Mouse (Mus musculus): ENCODE results near the gene Kitl.

Gene Kitl

DNA sequence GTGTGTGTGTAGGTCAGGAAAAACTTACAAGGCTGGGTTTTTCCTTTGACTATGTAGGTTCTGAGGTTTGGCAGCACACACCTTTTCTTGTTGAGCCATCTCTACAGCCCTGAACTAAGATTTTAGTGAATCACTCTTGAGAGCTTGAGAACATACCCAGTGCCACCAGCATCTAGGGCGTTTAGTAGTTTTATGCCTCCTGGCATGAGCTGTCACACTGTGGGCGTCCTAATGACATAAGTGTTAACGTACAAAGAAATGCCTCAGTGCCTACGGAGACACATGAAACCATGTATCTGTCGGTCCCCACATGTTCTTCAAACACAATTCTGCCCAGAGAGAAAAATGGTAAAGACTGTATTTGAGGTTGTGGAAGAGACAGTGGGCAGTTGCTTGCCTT, 15.0 kb downstream of the Kitl start:
- DNase-seq (ENCODE audit: low spot score), result no peak

DNA sequence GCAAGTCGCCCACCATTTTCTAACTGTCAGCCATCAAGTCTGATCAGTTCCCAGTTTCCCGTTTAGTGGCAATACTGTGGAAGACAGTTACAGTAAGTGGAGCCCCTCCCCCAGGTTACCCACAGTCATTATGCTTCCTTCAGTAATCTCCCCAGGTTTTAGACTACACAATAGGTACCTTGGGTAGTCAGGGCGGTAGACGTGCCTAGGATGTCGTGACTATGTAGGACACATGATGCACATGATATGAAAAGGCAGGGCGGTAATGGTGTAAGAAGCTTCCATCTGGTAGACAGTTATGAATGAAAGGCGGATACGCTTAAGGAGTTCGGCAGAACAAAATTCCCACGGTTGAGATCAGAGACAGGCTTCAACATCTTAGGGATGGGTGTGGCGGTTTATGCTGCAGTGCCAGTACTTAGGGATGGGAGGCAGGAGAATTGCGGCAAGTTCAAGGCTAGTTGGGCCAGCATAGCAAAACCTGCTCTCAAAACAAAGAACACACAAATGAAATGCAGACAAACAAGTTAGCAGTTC, 15.6 kb downstream of the Kitl start:
- no peak for DNase-seq (ENCODE audit: low spot score)

DNA sequence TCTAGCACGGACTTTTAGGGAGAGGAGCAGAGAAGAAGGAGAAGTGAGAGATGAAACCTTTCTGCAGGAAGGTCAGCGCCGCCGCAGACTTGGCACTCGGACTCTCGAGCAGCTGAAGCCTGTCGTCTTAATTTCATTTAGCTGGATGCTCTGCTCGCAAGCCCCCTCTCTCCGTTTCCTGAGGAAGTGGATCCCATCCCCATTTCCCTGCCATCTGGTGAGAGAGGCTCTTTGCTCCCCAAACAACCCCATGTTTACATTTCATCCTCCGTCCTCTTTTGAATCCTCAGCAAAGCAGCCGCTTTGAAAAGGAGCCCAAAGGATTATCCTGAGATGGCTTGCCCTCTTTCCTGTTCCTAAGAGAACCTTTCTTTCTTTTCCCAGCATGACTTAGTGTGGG, 16.2 kb downstream of the Kitl start:
- DNase-seq (ENCODE audit: low spot score), result no peak

DNA sequence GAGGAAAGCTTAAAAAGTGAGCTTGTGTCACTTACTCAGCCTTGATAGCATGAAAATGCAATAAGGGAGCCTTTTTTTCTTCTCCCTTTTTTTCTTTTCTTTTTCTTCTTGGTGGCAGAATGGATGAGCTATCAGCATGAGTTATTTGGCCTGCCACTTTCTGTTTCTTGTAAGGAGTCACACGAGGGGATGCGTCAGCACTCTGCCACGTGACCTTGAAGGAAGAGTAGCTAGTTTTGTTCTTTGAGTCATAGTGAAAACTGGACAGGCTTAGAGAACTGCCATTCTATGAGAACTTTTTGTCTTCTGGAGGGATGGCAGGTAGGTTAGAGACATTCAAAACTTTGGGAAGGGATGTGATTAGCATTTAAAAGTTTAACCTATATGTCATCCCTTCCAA, 17.1 kb downstream of the Kitl start:
- no peak for DNase-seq (ENCODE audit: low spot score)

DNA sequence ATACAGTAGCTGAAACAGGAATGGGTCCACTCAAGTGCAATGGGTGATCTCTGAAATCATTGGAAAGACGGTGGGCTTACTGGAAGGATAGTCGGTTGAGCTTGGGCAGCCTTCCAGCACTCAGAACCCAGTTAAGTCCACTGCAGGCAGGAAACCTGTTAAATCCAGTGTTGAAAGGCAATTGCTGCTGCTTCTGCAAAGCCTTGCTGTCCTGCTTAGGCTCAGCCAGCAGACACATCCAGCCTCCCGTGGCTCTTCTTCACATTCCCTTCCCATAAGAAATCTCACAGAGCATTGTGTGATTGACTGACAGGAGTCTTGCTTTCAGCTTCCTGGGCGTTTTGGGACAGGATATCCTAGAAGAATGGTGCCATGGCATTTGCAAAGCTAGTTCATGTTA, 20.6 kb downstream of the Kitl start:
- DNase-seq (ENCODE audit: low spot score), result no peak

DNA sequence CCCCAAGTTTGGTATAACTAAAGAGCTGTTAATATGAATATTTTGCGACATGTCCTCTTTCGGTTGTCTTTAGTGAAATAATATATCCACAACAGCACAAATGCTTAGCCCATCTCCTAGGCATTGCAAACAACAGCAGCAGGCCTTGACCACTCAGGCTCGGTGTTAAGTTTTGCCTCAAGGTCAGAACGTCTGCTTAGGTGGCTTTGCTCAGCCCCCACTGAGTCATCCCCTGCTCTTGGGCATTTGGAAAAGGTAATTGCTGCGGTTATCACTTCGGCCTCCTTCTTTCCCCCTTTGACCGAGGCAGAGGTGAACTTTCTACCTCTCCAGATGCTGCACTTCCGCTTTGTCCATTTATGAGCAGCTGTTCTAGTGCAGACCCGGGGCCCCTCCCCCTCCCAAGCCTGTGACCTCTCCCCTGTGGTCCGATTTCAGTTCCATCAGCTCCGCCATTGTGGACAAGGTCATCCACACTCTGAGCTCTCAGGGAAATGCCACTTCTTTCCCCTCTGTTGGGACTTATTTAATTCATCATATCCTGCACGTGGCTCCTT, 23.0 kb downstream of the Kitl start:
- peak; percentile 50 for DNase-seq (ENCODE audit: low spot score)

DNA sequence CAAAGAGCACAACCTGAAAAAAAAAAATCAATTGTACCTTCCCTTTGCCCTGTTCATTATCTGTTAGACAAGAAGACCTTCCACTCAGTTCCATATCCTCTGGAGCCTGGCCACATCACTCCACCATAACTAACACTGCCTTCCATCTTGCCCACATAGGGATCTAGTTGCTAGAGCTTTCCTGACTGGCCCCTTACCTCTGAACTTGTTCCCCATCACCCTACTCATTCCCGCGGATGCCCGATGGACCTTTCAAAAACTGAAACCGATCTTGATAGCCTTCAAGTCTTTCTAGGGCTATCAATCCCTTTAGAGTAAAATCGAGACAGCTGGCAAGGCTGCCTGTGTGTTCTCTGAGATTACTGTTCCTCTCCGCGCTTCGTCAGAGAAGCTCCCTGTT, 23.6 kb downstream of the Kitl start:
- no peak for DNase-seq (ENCODE audit: low spot score)

DNA sequence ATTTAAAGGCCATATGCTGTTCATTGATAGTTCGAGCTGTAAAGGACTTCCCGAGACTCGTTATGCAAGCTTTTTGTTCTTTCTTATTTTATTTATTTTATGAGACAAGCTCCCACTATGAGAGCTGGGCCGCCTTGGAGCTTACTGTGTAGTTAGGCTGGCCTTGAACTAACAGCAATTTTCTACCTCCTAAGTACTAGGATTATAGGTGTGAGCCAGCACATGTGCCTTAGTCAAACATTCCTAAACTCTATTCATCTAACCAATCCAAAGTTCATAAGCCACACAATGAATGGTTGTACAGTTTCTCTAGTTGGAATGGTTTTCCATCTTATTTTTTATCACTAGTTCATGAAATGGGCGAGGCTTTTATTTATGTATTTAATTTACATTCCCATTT, 28.3 kb downstream of the Kitl start:
- no peak for DNase-seq (ENCODE audit: low spot score)

DNA sequence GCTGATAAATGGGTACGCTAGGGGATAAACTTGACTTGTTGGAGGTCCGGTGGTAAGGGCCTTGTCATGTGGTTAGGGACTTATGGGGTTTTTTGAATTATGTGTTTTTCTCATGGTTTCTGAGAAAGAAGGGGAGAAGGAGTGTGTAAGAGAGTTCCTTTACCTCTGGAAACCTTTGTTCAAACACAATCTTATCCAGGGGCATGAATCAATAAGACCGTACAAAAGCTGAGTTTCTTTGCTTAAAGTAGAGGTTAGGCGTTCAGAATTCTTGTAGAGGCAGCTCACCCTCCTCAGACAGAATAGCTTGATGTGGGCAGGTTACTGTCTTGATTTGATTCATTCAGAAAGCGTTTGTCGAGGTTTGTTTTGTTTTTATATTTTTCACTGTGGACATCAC, 28.7 kb downstream of the Kitl start:
- no peak for DNase-seq (ENCODE audit: low spot score)

DNA sequence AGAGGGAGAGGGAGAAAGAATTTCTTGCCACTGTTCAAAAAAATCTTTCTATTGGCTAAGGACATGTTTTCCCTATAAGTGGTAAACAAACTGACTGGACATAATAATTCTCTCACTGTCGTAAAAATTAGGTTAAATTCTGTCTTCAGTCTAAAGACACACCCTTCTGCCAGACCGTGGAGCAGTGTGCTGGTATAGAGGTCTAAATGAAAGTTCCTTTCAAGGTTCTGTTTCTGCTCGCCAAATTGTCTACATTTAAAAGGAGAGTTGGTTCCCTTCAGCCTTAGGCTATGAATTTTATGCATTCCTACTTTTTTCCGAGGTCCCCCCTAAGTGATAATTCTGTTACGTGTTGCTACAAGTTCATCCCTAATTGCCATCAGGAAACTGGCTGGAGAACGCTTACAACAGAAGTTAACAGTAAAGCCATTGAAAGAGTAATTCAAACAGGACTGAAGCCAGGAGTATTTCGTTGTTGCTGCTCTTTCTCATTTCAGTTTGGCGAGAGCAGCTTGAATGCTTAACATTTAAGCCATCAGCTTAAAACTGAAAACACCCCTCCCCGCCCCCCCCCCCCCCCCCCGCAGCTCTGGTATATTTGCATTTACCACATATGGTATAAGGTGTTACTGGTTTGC, 35.8 kb downstream of the Kitl start:
- DNase-seq (ENCODE audit: low spot score), result no peak

DNA sequence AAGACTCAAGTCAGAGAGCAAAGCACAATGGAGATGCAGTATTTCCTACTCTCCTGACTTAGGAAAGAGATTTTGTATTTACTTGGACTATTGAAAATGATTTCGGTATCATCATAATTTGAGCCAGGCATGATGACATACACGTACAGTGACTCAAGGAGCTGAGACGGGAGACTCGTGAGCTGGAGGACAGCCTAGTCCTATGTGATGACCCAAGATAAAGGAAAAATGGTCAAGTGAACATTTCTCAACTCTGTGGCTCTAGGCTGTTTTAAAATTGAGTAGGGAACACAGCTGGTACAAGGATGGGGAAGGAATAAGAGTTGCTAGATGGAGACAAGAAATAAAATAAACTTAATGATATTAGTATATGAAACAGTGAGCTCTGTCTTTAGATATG, 37.0 kb downstream of the Kitl start:
- no peak for DNase-seq (ENCODE audit: low spot score)

DNA sequence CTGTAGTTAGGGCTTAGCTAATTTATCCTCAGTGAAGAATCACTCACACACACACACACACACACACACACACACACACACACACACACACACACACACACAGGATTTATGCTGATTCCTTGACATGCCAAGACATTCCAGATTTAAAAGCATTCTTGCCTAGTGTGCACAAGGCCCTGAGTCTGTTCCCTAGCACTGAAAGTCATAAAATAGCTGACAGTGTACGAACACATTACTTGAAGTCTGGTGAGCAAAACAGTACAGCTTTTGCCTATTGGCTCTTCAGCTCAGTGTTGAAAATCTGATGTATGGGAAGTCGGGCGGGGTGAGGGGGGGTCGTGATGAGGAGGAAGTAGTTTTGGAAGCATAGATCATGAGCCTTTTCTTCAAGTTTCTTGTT, 37.5 kb downstream of the Kitl start:
- no peak for DNase-seq (ENCODE audit: low spot score)

DNA sequence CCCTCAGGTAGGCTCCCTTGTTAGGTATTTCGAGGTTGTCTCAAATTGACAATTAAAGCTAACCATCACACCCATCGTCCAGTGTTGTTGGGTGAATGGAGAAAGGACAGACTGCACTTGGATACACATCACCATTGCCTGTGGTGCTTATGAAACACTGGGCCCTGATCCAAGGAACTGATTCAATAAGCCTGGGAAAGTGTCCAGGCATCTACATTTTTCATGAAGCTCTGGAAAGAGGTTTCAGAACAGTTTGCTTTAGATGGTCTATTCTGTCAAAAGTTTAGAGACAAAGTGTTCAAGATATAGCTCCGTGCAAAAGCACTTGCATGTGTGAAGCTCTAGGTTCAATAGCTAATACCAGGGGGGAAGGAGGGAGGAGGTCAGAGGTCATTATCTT, 38.6 kb downstream of the Kitl start:
- DNase-seq (ENCODE audit: low spot score), result no peak

DNA sequence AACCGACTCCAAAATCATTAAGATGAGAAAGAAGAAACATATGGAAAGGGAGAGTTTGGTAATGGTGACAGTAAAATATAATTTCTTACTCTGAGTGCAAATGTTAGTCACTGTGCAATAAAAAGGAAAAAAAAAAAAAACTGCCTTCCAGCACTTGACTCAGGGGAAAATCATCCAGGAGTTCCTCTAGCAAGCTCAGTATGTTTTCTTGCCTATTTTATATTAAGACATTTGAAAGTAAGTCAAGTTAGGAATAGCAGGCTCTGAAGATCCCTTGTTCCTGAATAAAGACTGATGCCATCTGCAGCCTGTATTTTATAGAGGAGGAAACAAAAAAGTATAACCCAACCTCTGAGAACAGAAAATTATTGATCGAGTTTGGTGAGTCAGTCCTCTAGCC, 39.7 kb downstream of the Kitl start:
- no peak for DNase-seq (ENCODE audit: low spot score)

DNA sequence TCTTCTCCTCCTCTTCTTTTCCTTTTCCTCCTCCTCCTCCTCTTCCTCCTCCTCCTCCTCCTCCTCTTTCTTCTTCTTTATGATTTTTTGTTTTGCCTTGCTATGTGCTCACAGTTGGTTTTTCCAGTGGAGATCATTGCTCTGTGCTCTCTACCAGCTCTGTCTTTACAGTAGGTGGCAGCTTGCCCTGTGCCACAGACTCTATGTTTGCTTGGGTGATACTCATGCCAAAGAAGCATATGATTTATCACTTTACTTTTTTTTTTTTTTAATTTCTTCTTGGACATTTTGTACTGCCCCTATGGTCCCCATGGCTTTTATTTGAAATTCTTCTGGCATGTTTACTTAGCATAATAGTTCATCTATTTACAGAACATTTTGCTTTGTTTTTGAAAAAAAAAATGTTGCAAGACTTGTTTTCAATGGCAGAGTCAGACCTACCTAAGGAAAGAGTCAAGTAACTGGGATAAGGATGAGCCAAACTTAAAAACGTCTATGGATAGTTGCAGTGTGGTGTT, 41.7 kb downstream of the Kitl start:
- DNase-seq (ENCODE audit: low spot score), result no peak

DNA sequence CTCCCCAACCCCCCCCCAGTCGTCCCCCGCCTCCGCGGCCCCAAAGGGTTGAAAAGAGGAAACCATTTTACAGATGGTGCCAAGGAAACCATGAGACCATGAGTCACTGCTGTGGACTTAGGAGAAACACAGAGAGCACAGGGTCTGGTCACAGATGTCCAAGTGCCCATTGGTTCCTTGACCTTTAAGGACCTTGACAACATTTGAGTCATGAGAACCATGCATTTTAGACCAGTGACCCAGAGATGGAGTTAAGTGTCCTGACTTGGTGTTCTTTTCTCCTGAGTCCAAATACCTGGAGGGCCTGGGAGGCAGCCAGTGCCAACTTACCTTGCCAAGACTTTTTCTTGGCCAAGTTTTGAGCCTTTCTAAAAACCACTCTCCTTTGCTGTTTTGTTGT, 43.9 kb downstream of the Kitl start:
- DNase-seq (ENCODE audit: low spot score), result no peak

DNA sequence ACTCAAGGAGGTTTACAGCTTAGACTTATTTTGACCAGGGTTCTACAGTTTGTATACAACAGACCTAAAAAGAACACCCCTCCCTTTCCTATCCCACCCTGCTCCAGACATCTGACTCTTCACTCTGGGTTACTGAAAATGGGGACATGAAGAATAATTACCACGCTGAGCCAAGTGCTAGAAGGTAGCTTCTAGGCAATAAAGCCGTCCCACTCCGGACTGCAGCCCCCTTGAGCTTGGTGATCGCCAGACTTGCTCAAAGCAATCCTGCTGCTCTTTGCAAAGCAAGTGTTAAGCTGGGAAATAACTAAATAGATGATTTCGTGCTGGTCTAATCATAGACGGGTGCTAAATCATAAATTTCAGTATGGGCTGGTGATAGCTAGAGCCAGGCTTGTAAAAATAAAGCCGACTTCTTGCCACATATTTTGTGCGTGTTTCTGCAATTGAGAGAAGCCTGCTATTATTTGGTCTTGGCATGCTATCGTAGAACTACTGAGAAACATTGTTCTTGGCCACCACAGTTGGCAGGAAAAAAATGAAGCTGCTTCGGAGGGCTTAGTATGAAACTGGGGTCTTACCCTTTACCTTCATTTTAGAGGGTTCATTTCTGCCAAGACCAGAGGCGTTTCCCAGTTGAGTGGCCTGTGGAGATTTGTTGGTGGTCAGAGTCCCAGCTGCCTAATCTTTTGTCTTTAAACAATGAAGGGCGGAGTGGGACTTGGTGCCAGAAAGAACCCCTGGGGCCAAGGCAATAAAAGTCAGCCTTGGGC, 50.3 kb downstream of the Kitl start:
- DNase-seq (ENCODE audit: low spot score), result no peak

DNA sequence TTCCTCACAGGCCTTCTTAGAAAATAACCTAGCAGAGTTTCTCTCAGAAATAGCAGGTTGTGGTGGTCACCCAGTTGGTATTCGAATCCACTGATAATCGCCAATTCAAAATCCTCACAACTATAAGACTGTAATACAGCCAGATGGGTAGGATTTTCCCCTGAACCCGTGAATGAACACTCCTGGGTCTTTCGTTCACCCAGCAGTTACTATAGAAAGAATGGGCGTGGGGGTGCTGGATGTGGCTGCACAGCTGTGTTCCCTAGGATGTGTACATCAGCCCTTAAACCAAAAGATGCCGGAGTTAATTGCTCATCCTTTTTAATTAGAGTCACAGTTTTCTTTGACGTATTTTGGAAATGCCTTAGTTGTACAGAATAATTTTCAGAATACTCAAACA, 50.9 kb downstream of the Kitl start:
- DNase-seq (ENCODE audit: low spot score), result no peak

DNA sequence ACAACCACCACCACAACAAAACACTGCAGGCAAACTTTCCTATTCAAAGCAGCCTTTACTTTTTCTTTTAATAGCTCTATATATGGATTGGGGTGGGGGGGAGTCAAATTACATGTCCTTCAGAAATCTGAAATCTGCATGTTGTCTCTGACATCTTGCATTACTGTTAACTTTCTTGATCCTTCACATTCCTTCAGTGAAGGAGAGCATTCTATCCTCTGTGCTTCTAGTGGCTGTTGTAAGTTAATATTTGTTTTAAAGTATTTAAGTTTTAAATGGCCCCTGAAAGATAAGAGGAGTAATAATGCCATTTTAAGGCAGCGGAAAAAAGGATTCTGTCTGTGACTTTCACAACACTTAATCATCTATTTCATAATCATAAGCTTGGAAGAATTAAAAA, 57.2 kb downstream of the Kitl start:
- no peak for DNase-seq (ENCODE audit: low spot score)

DNA sequence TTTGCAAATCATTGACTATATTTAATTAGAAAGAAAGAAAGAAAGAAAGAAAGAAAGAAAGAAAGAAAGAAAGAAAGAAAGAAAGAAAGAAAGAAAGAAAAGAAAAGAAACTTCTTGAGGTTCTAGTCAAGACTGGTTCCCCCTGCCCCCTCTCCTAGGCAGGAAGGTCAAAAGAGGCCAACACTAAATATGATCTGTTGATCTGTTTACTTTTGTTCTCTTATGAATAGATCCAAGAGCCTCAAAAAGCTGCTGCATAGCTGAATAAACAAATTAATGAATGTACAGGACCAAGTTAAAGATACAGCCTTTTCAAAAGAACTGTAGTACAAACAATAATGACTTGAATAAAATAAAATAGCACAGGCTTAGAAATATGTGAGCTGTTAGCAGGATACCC, 57.7 kb downstream of the Kitl start:
- no peak for DNase-seq (ENCODE audit: low spot score)

DNA sequence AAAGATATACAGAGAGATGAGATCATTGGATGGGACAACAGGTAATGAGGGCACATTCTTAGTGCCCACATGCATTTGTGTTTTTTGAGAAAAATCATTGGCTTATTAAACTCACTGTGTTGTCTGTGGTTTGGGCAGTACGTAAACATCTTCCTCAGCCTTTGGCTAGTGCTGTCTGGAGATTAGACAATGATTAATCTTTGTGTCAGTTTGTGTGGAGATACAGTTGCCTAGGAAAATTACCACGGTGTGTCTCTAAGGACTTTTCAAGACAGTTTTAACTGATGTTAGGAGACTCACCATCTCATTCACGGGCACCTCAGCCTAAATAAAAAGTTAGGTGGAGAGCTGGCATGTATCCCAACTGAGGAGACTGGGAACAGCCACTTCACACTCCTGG, 85.7 kb downstream of the Kitl start:
- peak; percentile 7 for DNase-seq (ENCODE audit: low spot score)

DNA sequence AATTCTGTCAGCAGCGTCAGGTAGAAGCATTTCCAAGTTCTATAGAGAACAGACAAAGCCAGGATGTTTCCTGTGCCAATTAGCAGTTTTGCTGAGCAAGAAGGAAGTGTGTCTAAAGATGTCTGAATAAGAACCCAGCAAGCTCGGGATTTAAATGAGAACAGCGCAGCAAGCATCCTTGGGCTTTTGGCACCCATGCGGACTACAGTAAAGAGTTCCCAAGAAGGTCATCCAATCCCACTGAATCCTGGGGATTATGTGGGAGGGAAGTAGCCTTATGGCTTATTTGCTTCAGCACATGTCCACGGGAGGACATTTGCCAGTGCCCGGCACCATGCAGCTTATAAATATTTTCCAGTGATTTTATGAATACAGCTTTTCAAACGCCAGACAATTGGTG, 95.8 kb downstream of the Kitl start:
- DNase-seq (ENCODE audit: low spot score), result no peak

DNA sequence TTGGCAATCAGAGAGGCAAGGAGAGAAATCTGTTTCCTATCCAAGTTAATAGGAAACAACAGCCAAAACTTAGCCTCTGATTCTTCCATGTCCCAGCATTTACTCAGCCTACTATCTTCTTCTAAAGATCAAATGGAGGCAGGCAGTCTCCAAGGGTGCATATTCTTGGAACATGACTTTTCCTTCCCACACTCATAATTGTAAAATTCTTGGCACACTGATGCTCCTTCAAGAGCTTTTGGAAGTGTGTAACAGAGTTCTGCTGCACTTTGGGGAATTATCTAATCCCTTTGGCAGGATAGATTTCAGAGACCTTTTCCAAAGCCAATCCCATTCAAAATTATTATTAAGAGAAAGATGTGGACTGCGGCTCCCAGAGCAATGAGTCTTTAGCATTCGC, 100.1 kb downstream of the Kitl start:
- no peak for DNase-seq (ENCODE audit: low spot score)

All from yolk sac, embryonic 10.5 days (tissue).